Mouse (Mus musculus): ENCODE results near the gene Pik3ip1. TPM values are rescaled to one million over a fixed set of nuclear protein-coding genes. Genes with fewer than 3 reads are reported as not detected.

The Pik3ip1 gene
- polyA plus RNA-seq (2012), result 0.17 and 0.24 TPM in 2 replicates

DNA sequence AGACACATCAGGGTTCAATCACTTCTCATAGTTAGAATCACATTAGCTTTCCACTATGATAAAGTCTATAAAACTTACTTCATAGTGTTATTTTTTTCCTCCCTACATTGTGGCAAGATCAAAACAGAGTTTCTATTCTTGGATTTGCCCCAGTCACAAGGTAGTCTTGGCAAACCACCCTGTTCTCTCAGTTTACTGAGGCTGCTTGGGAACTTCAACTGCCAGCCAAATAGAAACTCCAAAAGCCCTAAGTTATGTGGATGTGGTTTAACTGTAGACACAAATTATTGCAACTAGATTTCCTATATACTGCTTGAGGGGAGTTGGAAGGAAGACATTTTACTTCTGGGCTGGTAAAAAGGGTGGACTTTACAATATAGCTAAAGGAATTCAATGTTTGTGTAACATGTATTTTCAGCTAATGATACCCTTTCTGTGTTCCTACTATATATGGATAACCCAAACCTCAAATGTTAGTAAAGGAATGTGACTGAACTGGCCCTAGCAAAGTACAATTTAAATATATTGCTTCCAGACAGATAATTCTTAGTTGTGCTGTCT is at the start of gene Pik3ip1:
Pik3ip1 (plus strand) TSS at position 511 of the 561 bp plus-strand sequence.
- TF ChIP-seq GATA1 (IDR thresholded peaks at IDR 0.05; ENCODE audit: low read length), result no peak

DNA sequence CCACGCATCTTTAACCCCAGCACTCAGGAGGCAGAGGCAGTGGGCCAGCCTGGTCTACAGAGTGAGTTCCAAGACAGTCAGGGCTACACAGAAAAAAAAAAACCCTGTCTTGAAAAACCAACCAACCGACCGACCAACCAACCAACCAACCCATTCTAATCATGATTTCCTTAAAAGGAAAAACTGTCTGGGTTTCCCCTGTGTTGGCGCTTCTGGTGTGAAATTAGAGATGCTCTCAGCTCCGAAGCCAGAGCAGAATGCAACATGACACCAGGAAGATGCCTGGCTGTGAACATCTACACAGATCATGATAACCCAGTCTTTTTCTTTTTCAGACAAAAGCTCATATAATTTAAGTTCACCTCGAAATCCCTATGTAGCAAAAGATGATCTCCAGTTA is 47.3 kb upstream of the Pik3ip1 start:
- TF ChIP-seq GATA1 (IDR thresholded peaks at IDR 0.05; ENCODE audit: low read length), result no peak

DNA sequence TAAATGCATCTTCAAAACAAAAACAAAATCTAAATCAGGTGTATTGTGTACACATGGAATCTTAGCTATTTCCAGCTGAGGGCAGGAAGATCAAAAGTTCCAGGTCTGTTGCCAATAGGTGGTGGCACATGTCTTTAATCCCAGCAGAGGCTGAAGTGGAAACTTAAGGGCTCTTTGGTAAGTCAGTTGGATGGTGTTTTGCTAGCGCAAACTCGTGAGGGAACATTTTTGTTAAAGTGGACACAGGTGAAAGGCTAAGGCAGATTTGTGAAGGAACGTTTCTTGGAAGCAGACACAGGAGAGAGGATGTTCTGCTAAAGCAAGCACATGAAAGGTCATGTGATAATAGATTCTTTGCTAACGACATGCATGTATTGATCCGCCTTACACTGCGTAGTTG is 46.6 kb upstream of the Pik3ip1 start:
- TF ChIP-seq GATA1 (IDR thresholded peaks at IDR 0.05; ENCODE audit: low read length), result no peak

DNA sequence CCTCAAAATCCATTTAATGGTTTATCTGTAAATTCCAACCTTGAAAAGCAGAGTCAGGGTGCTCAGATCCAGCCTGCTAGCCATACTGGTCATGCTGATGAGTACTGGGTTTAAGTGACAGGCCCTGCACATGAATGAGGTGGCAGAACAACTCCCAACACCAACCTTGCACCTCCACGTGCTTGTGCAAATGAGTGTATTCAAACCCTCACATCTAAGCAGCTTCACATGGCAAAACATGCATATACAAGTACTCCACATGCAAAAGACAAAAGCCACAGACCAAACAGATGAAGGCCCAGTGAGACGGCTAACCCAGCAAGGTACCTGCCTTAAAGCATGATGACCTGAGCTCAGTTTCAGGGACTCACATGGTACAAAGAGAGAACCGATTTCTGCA is 44.3 kb upstream of the Pik3ip1 start:
- no peak for TF ChIP-seq GATA1 (IDR thresholded peaks at IDR 0.05; ENCODE audit: low read length)

DNA sequence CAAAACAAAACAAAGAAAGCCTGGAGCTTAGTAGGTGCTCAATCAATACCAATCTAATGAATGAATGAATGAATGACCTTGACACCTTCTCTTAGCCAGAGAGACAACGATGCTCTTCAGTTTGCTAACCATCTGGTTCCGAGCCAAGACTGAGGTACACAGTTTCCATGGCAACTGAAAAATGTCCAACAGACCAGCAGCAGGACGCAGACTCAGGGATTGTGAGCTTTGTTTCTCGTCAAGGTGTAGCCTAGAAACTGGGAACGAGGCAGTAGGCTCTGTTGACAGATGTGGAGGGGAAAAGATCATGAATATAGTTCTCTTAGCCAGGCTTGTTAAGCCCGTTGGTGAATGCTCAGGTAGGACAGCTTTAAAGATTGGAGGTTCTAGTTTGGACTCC is 43.1 kb upstream of the Pik3ip1 start:
- no peak for TF ChIP-seq GATA1 (IDR thresholded peaks at IDR 0.05; ENCODE audit: low read length)

DNA sequence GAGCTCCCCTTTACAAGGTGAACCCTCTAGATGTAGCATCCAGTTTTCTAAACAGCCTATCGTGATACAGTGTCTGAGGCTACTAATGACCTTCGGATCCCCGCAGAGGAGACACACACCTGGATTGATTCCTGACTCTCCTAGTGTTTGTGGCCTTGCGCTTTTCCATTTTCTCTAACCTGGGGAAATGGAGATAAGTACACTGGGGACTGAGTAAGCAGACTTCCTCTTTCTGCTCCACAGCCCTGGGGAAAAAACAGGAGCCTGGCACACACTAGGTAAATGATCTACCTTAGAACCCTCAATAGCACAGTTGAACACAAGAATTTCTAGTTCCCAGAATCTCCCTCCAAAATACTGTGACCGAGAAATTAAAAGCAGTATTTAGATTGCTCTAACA is 42.3 kb upstream of the Pik3ip1 start:
- TF ChIP-seq GATA1 (IDR thresholded peaks at IDR 0.05; ENCODE audit: low read length), result no peak

DNA sequence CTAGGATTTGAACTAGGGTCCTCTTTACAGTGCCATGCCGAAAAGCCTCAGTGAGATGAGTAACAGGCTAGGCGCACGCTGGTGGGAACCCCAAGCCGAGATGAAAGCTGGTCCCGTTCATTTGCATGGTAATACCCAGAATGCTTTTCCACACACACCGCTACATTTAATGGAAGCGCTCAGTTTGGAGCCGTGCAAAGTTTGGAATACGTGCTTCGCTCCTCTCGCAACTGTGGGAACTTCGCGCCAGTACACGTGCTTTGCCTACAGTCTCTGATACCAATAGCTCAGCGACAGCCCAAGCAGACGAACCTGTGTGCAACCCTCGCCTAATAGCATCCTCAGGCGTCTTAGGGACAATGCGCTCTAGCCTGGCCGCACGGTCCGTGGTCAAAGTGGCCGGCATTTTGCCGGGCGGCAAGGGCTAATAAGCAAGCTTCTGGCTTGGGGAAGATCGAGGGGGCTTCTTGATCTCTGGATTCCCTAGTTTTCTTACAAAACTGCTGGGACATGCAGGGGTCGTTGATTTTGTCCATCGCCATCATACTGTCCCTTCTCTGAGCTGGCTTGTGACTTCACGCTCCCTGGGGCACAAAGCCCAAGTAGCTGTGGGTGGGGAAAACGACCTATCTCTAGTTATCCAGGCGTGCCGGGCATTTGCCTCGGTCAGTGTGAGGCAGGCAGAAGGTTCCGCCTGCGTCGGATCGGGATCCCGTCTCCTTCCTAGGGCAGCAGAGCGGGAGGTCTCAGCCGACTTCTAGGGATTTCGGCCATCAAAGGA is 41.5 kb upstream of the Pik3ip1 start, which contains the start of gene Patz1:
Patz1 (plus strand) TSS at position 354 of the 781 bp plus-strand sequence.
- TF ChIP-seq GATA1 (IDR thresholded peaks at IDR 0.05; ENCODE audit: low read length), result no peak

DNA sequence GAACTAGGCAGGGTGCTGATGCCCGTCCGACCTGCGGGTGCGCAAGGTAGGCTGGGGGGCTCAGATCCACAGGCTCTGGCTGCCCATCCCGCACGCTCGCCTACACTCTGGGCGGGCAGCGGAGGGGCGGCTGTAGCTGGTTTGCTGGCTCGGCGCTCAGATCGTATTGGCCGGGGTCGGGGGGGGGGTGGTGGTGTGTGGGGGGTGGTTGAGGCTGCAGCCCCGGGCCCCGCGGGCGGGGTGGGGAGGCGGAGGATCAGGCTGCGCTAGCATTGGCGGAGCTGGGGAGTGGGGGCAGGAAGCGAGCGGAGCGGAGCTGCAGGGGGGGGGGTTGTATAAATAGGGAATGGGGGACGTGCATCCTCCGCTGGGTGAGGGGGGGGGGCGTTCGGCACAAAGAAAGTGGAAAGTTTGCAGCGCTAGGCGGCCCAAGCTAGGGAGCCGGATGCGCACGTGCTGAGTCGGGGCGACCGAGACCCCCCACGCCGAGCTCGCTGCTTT is 40.8 kb upstream of the Pik3ip1 start:
- no peak for TF ChIP-seq GATA1 (IDR thresholded peaks at IDR 0.05; ENCODE audit: low read length)

DNA sequence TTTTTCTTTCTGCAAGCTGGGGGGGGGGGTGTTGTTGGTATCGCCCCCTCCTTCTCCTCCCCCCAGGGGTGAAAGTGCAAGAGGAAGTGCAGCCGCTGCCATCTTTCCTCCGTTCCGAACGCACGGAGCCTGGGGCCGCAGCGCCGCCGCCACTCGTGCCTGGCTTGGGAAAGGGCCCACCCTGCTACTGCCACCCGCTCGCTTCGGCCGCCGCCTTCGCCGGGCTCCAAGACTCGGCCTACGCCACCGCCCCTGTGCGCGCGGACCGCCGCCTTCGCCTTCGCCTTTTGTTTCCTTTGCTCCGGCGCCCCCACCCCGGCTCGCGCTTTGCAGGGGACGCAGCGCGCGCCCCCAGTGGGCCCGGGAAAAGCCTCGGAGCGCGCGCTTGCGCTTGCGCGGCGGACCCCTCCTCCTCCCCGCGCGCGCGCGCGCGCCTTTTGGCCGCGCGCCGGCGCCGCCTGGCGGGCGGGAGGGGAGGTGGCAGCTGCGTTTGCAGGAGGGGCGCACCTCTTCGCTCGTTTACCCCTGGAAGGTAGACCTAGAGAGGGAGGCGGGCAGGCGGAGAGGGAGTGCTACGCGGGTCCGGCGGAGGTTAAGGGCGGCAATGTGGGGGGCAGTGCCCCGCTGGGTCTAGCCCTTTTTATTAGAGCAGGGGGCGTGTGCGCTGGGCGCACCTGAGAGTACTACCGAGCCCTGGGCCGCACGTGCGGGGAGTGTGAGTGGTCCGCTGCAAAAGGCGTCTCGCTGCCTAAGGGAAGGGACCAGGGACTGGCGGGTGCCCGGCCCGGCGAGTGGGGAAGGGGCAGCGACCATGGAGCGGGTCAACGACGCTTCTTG is 40.2 kb upstream of the Pik3ip1 start:
- no peak for TF ChIP-seq GATA1 (IDR thresholded peaks at IDR 0.05; ENCODE audit: low read length)

DNA sequence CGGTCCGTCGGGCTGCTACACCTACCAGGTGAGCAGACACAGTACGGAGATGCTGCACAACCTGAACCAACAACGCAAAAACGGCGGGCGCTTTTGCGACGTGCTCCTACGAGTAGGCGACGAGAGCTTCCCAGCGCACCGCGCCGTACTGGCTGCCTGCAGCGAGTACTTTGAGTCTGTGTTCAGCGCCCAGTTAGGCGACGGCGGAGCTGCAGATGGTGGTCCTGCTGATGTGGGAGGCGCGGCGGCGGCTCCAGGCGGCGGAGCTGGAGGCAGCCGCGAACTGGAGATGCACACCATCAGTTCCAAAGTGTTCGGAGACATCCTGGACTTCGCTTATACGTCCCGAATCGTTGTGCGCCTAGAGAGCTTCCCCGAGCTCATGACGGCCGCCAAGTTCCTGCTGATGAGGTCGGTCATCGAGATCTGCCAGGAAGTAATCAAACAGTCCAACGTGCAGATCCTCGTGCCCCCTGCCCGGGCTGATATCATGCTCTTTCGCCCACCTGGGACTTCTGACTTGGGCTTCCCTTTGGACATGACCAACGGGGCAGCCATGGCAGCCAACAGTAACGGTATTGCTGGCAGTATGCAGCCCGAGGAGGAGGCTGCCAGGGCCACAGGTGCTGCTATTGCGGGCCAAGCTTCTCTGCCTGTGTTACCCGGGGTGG is 39.4 kb upstream of the Pik3ip1 start:
- TF ChIP-seq GATA1 (IDR thresholded peaks at IDR 0.05; ENCODE audit: low read length), result no peak

DNA sequence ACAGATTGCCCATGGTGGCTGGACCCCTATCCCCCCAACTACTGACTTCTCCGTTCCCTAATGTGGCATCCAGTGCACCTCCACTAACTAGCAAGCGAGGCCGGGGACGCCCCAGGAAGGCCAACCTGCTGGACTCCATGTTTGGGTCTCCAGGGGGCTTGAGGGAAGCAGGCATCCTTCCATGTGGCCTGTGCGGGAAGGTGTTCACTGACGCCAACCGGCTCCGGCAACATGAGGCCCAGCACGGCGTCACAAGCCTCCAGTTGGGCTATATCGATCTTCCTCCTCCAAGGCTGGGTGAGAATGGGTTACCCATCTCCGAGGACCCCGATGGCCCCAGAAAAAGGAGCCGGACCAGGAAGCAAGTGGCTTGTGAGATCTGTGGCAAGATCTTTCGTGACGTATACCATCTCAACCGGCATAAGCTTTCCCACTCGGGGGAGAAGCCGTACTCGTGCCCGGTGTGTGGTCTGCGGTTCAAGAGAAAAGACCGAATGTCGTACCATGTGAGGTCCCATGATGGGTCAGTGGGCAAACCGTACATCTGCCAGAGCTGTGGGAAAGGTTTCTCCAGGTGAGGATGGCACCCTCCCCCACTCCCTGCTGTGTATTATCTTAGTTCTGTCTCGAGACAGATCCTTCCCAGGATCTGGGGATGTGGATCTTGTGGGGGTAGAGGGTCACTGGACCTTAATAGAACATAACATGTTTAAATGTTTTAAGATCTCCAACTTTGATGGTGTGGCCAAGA is 38.7 kb upstream of the Pik3ip1 start:
- no peak for TF ChIP-seq GATA1 (IDR thresholded peaks at IDR 0.05; ENCODE audit: low read length)

DNA sequence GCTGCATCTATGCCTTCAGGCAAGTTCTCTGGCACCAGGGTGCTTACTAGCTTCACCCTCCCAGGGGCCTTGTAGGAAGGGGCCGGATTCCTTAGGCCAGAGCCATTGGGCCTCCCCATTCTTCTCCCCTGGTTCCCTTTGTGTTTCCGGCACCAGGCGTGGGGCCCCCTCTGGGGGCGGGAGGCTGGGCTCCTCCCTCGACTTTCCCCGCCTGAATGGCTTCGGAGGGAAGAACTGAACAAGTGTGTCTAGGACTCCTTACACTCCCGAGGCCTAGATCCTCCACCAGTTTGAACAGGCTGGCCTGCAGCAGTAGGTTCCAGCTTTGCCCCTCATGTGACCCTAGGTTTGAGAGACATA is 38.2 kb upstream of the Pik3ip1 start:
- no peak for TF ChIP-seq GATA1 (IDR thresholded peaks at IDR 0.05; ENCODE audit: low read length)

DNA sequence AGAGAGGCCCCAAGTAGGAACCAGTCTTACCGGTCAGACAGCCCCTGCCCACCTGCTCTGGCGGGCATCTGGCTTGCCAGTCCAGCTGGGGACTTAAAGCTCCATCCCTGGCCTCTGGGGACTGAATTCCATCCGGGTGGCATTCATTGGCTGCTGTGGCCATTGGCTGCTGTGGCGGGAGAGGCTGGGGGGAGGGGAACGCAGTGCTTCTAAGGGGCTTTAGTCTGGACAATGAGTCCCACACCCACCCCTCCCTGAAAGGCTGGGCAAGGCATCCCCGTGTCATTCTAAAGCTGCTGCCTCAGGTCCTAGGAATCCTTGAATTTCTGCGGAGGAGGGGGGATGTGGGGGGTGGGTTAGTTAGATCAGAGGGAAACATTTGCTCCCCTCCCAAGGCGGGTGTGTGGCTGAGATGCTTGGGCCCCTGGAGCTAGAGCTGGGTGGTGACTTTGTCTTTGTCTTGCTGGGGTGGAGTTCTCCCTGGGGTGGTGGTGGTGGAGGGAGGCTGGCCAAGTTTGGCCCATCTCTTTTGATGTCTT is 37.4 kb upstream of the Pik3ip1 start:
- TF ChIP-seq GATA1 (IDR thresholded peaks at IDR 0.05; ENCODE audit: low read length), result no peak

DNA sequence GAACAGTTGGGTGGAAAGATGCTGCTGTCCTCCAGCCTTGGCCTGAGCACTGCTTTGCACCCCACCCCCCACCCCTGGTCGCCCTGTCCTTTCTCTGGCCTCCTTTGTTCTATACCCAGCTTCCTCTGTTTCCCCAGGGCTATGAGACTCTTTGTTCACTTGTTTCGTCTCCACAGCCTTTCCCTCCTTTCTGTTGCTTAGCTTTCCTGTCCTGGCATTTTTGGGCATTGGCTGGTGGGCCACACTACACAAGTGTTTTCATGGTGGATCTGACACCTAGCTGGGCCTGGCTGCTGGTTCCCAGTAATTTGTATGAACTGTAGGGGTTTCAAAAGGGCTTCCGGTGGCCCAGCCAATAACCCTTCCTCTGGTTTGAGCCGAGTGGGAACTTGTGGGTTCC is 36.8 kb upstream of the Pik3ip1 start:
- TF ChIP-seq GATA1 (IDR thresholded peaks at IDR 0.05; ENCODE audit: low read length), result no peak

DNA sequence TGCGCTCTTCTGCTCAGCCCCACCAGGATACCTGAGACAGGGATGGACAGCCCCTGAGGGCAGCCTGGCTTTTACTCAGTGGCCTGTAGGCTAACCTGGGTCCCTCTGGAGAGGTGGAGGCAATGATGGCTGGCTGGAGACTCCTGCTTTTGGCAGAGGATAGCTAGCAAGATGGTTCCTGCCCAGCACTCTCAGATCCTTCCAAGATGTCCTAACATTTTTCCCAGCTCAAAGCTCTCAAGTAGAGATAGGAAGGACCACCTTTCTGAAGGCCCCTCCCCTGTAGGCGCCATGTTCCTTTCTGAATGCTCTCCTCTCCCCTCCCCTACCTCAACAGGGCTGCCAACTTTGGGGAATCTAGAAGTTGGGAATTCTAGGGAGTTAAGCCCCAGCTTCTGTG is 35.6 kb upstream of the Pik3ip1 start:
- TF ChIP-seq GATA1 (IDR thresholded peaks at IDR 0.05; ENCODE audit: low read length), result no peak
